Mouse (Mus musculus): ENCODE measurements around the gene Ppp1r8. TPM values are rescaled to one million over a fixed set of nuclear protein-coding genes. Genes with fewer than 3 reads are reported as not detected.

Gene Ppp1r8
- 10 to 100 TPM; 57.2 to 58.3 TPM for polyA plus RNA-seq (2017; shearing (Covaris generic))

DNA sequence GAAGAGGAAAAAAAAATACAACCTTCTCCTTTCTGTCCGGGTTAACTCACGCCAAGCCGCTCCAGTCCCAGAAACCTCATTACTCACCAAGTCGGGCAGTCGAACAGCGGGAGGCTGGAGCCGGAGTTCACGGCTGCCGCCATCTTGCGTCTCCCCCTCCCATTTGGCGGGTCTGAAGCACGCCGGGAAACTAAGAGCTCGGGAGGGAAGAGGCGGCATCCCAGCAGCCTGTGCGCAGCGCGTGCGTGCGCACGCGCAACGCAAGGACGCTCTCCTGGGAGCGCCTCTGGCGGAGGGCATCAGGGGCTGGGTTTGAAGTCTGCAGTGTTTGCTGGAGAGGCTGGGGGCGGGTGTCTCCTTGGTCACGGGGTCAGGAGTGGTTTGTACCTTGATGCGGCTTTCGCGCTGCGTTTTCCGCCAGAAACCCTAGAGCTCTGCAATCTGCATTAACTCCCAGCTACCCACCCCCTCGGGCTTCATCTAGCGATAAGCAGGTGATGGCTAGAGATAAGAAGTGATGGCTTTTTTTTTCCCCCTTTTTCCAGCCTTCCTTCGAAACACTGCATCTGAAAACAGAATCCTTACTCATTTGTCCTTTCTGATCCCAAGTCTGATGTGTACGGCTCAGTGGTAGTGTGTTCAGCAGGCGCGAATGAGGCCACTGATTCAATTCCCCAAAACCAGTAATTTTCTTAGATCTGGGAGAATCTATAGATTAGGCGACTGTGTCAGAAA, at the start of gene Ppp1r8:
Ppp1r8 (minus strand) TSS at position 200 of the 735 bp plus-strand sequence.

DNA sequence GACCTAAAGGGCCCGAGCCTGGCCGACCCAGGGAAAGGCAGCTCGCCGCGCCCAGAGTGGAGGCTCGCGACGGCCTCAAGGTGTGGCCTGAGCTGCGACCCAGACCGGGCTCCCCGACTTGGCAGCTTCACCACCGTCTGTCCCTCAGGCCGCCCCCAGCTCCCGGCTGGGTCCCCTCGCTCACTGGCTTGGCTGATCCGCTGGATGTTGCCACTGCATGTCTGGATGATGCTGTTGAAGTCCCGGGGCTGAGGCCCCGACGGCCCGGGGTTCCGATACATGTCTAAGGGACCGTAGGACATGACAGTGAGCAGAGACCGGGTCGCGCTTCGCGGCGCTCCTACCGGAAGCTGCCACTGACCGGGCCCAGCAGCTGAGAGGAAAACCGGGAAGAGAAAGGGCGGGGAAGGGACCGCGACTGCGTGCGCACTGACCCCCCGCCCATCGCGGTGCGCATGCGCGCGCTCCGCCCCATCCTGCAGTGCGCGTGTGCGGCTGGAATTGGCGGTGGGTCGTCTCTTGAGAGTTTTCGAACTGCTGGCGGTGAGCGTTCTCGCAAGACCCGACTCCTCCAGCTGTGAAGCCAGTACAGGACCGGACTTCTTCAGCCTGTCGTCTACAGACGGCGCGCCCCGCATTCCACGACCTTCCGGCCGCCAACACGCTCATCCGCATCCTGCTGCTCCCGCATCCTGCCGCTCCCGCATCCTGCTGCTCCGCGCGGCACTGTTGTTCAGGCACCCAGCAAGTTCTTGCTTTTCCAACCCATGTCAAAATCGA, 41.3 kb upstream of the Ppp1r8 start, which contains the start of gene Stx12:
Stx12 (minus strand) TSS at position 446 of the 780 bp plus-strand sequence.

DNA sequence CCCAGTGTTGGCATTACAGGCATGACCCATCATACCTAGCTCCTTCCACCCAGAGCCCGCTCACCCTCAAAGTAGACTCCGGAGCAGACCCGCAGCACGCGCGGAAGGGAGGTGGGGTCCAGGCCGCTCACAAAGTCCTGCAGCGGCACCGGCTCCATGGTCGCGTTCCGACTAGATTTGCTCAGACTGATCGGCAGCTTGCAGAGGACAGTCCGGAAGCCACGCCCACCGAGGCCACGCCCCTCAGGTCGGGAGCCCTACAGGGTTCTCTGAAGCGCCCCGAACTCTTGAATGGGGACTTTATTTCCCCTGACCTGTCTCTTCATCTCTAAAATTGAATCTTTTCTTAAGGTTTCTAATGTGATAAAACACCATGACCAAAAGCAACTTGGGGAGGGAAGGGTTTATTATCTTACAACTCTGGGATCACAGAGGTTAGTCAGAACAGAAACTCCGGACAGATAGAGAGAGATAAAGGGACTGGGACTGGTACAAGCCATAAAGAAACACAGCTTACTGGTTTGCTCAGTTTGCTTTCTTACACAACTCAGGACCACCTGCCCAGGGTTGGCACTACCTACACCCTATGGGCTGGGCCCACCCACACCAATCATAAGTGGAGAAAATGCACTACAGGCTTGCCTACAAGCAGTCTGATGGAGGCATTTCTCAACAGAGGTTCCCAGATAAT, 46.6 kb downstream of the Ppp1r8 start, which contains the start of gene Themis2:
Themis2 (minus strand) TSS at position 192 of the 691 bp plus-strand sequence.

Other genes with a start within 250 kb of the Ppp1r8 start
- 10 to 100 TPM; 23.2 to 39.6 TPM for gene Eya3, start 204.2 kb downstream of the Ppp1r8 start, polyA plus RNA-seq (2017; shearing (Covaris generic))
- gene Xkr8, start 110.6 kb downstream of the Ppp1r8 start, polyA plus RNA-seq (2017; shearing (Covaris generic)), result 1 to 10 TPM; 3.4 to 4.8 TPM
- 1 to 10 TPM; 4.3 to 5.4 TPM for gene Smpdl3b, start 85.9 kb downstream of the Ppp1r8 start, polyA plus RNA-seq (2017; shearing (Covaris generic))
- 10 to 100 TPM; 69.5 to 84.9 TPM for gene Rpa2, start 74.8 kb downstream of the Ppp1r8 start, polyA plus RNA-seq (2017; shearing (Covaris generic))
- gene Themis2, start 46.8 kb downstream of the Ppp1r8 start, polyA plus RNA-seq (2017; shearing (Covaris generic)), result 1 to 10 TPM; 4.6 to 8.2 TPM
- 10 to 100 TPM; 31.3 to 33.0 TPM for gene Stx12, start 41.3 kb upstream of the Ppp1r8 start, polyA plus RNA-seq (2017; shearing (Covaris generic))
- gene Fam76a, start 79.4 kb upstream of the Ppp1r8 start, polyA plus RNA-seq (2017; shearing (Covaris generic)), result 10 to 100 TPM; 31.4 to 33.3 TPM
- 1 to 10 TPM; 1.2 to 4.9 TPM for gene Fgr, start 130.9 kb upstream of the Ppp1r8 start, polyA plus RNA-seq (2017; shearing (Covaris generic))
- 1 to 10 TPM; 4.0 to 4.3 TPM for gene Ahdc1, start 168.1 kb upstream of the Ppp1r8 start, polyA plus RNA-seq (2017; shearing (Covaris generic))

Data from activated CD4-positive, CD25-positive, alpha-beta regulatory T cell (primary cell).